Mouse (Mus musculus): ENCODE measurements around the gene Grap2.
"Not testable (repeated sequence)": the region's sequence is repeated elsewhere in the genome, so short reads cannot be mapped to it uniquely, and the experiment has no call there.

Gene Grap2

GRCm38 (mm10) chr15:80566696-80567095 lies 5.7 kb upstream of the Grap2 start:
- DNase-seq (ENCODE audit: low read depth, low spot score), result no peak

- peak; percentile 47 for DNase-seq (ENCODE audit: low read depth, low spot score)
Measured at GRCm38 (mm10) chr15:80567139-80567538, 5.3 kb upstream of the Grap2 start.

GRCm38 (mm10) chr15:80567731-80568130 lies 4.7 kb upstream of the Grap2 start:
- no peak for DNase-seq (ENCODE audit: low read depth, low spot score)

- no peak for DNase-seq (ENCODE audit: low read depth, low spot score)
Measured at GRCm38 (mm10) chr15:80569205-80569604, 3.2 kb upstream of the Grap2 start.

- no peak for DNase-seq (ENCODE audit: low read depth, low spot score)
Measured at GRCm38 (mm10) chr15:80570226-80570625, 2.2 kb upstream of the Grap2 start.

- DNase-seq (ENCODE audit: low read depth, low spot score), result peak; percentile 59
Measured at GRCm38 (mm10) chr15:80571611-80572010, 783 bp upstream of the Grap2 start.

- DNase-seq (ENCODE audit: low read depth, low spot score), result no peak
Measured at GRCm38 (mm10) chr15:80572811-80573520, 572 bp downstream of the Grap2 start.

- no peak for DNase-seq (ENCODE audit: low read depth, low spot score)
Measured at GRCm38 (mm10) chr15:80574211-80575040, 2.0 kb downstream of the Grap2 start.

GRCm38 (mm10) chr15:80575817-80576370 lies 3.5 kb downstream of the Grap2 start:
- DNase-seq (ENCODE audit: low read depth, low spot score), result no peak

- peak; percentile 59 for DNase-seq (ENCODE audit: low read depth, low spot score)
Measured at GRCm38 (mm10) chr15:80576415-80576994, 4.1 kb downstream of the Grap2 start.

- DNase-seq (ENCODE audit: low read depth, low spot score), result peak; percentile 39
Measured at GRCm38 (mm10) chr15:80577166-80577960, 5.0 kb downstream of the Grap2 start.

GRCm38 (mm10) chr15:80579121-80579520 lies 6.7 kb downstream of the Grap2 start:
- no peak for DNase-seq (ENCODE audit: low read depth, low spot score)

- DNase-seq (ENCODE audit: low read depth, low spot score), result not testable (repeated sequence)
Measured at GRCm38 (mm10) chr15:80580585-80580984, 8.2 kb downstream of the Grap2 start.

GRCm38 (mm10) chr15:80582581-80583495 lies 10.4 kb downstream of the Grap2 start:
- DNase-seq (ENCODE audit: low read depth, low spot score), result peak; percentile 74

GRCm38 (mm10) chr15:80586296-80586695 lies 13.9 kb downstream of the Grap2 start:
- DNase-seq (ENCODE audit: low read depth, low spot score), result no peak

GRCm38 (mm10) chr15:80590641-80591040 lies 18.2 kb downstream of the Grap2 start:
- DNase-seq (ENCODE audit: low read depth, low spot score), result peak; percentile 64

- no peak for DNase-seq (ENCODE audit: low read depth, low spot score)
Measured at GRCm38 (mm10) chr15:80592737-80593136, 20.3 kb downstream of the Grap2 start.

GRCm38 (mm10) chr15:80593877-80594276 lies 21.5 kb downstream of the Grap2 start:
- DNase-seq (ENCODE audit: low read depth, low spot score), result no peak

GRCm38 (mm10) chr15:80598750-80599149 lies 26.4 kb downstream of the Grap2 start:
- no peak for DNase-seq (ENCODE audit: low read depth, low spot score)

- DNase-seq (ENCODE audit: low read depth, low spot score), result peak; percentile 66
Measured at GRCm38 (mm10) chr15:80599213-80599750, 26.9 kb downstream of the Grap2 start.
